ENCODE assay signal across 16 mouse cellular contexts in genomic region chr3:36328927-36329326, GRCm38 (mm10).
"Had no signal": no experiment of that assay in that cellular context is flagged by ENCODE, and none has a peak within 500 bp of the region (broad histone marks: within the 10 kb centered on the region; RNA-seq: fewer than 3 reads in every experiment).

No protein-coding gene starts in this region.

- H3K9me3 ChIP-seq: neural tube, embryonic 13.5 days; neural tube, embryonic 15.5 days; stomach, embryonic 15.5 days had no signal

- H3K4me3 ChIP-seq: neural tube, embryonic 13.5 days; neural tube, embryonic 15.5 days; stomach, embryonic 15.5 days had no signal

- H3K27me3 ChIP-seq: neural tube, embryonic 13.5 days; neural tube, embryonic 15.5 days; stomach, embryonic 15.5 days had no signal

- H3K27ac ChIP-seq: neural tube, embryonic 13.5 days; neural tube, embryonic 15.5 days; stomach, embryonic 15.5 days; stomach, postnatal 0 days had no signal

- H3K36me3 ChIP-seq: neural tube, embryonic 13.5 days; neural tube, embryonic 15.5 days; stomach, embryonic 15.5 days had no signal

- DNase-seq: retina, postnatal 1 day; right cerebral cortex, adult 18-20 months; right cerebral cortex, postnatal 14 days; right cerebral cortex, postnatal 25 days; right cerebral cortex, postnatal 4 days; spleen, adult 18-20 months; thymus, adult 18-20 months; thymus, adult 2 months; thymus, postnatal 14 days; thymus, postnatal 25 days; thymus, postnatal 36 days; thymus, postnatal 4 days had no signal

- H3K4me2 ChIP-seq: neural tube, embryonic 13.5 days; neural tube, embryonic 15.5 days; stomach, embryonic 15.5 days had no signal

- H3K4me1 ChIP-seq: neural tube, embryonic 13.5 days; neural tube, embryonic 15.5 days; stomach, embryonic 15.5 days had no signal

- H3K9ac ChIP-seq: neural tube, embryonic 13.5 days; neural tube, embryonic 15.5 days; stomach, embryonic 15.5 days had no signal
